Mouse (Mus musculus) neural tube, embryonic 13.5 days (tissue): ENCODE measurements around the gene Arl9. TPM values are rescaled to one million over a fixed set of nuclear protein-coding genes. Genes with fewer than 3 reads are reported as not detected.
"Not testable (repeated sequence)": the region's sequence is repeated elsewhere in the genome, so short reads cannot be mapped to it uniquely, and the experiment has no call there.

Experiments
- ATAC-seq: fragments of 200-750 bp; cut with Nextera tagmentation; 2 replicates; pipeline ENCODE4 v1.8.0; 2017; ENCODE audit warnings: low read depth, mild to moderate bottlenecking, moderate TSS enrichment, moderate library complexity
- H3K27ac ChIP-seq: fragments of 300-500 bp; sonication (generic); replicated peaks from 2 replicates; pipeline ENCODE4 v1.5.1; 2015; ENCODE audit warnings: moderate library complexity, mild to moderate bottlenecking, inconsistent platforms
- H3K27me3 ChIP-seq: fragments of 300-500 bp; sonication (generic); 2 replicates; pipeline ENCODE4 v1.6.1; 2015; ENCODE audit warnings: mild to moderate bottlenecking, inconsistent platforms
- H3K36me3 ChIP-seq: fragments of 300-500 bp; sonication (generic); 2 replicates; pipeline ENCODE4 v1.6.1; 2015; ENCODE audit warnings: mild to moderate bottlenecking, inconsistent platforms
- H3K4me1 ChIP-seq: fragments of 300-500 bp; sonication (generic); replicated peaks from 2 replicates; pipeline ENCODE4 v1.6.1; 2015; ENCODE audit warnings: inconsistent platforms
- H3K4me2 ChIP-seq: fragments of 300-500 bp; sonication (generic); 2 replicates; pipeline ENCODE4 v1.6.1; 2015; ENCODE audit warnings: inconsistent platforms, mild to moderate bottlenecking, moderate library complexity
- H3K4me3 ChIP-seq: fragments of 300-500 bp; sonication (generic); 2 replicates; pipeline ENCODE4 v1.5.1; 2015; ENCODE audit warnings: mild to moderate bottlenecking, inconsistent platforms
- H3K9ac ChIP-seq: fragments of 300-500 bp; sonication (generic); 2 replicates; pipeline ENCODE4 v1.6.1; 2015; ENCODE audit warnings: moderate library complexity, mild to moderate bottlenecking, inconsistent platforms
- H3K9me3 ChIP-seq: fragments of 300-500 bp; sonication (generic); 2 replicates; pipeline ENCODE4 v1.6.1; 2016; ENCODE audit warnings: inconsistent platforms
- WGBS: fragments of 180-500 bp; shearing (Covaris S2); methylation state at CpG from one replicate; pipeline ENCODE4 v1.1.7; 2015; 5-methylcytosine and 5-hydroxymethylcytosine counted together
- polyA plus RNA-seq: library from polyadenylated mRNA; unstranded; fragments of >200 nt; fragmentation: Nextera tagmentation; extraction: Ambion mirVana; gene quantifications from 2 replicates; pipeline ENCODE4 v1.2.1, GENCODE M21; 2015

Gene Arl9
- not detected in 2 replicates for polyA plus RNA-seq

GRCm38 (mm10) chr5:77004051-77004821, at the start of gene Arl9:
Gene Arl9 (plus strand): TSS chr5:77004055.
- no peak within 1 kb of the TSS for H3K9ac ChIP-seq
- no peaks in the 10 kb centered on the region for H3K9me3 ChIP-seq
- no peak within 1 kb of the TSS for H3K4me3 ChIP-seq
- no peaks in the 10 kb centered on the region for H3K27me3 ChIP-seq
- no peaks in the 10 kb centered on the region for H3K4me1 ChIP-seq
- ATAC-seq: no peak
- H3K36me3 ChIP-seq: peaks cover 20% of the 10 kb centered on the region
- H3K4me2 ChIP-seq: no peak within 1 kb of the TSS
- 95% methylated on average over 6 of the region's 6 CpGs for WGBS
- H3K27ac ChIP-seq: no peak within 1 kb of the TSS

- Histone ChIP-seq H3K4me2 (no peak overlapping the region), H3K4me1 (peaks cover 41% of the 10 kb centered on the region), H3K9ac (no peak overlapping the region), H3K36me3 (peaks cover 32% of the 10 kb centered on the region), H3K27ac (no peak overlapping the region), H3K27me3 (no peaks in the 10 kb centered on the region), H3K4me3 (no peak overlapping the region), H3K9me3 (no peaks in the 10 kb centered on the region)
- 82% methylated on average over 6 of the region's 6 CpGs for WGBS
- no peak for ATAC-seq
Measured at GRCm38 (mm10) chr5:76954271-76954900, 49.5 kb upstream of the Arl9 start.

GRCm38 (mm10) chr5:76955474-76955873, 48.4 kb upstream of the Arl9 start:
- no peak for ATAC-seq
- H3K4me1 ChIP-seq: peaks cover 30% of the 10 kb centered on the region
- no peak overlapping the region for H3K9ac ChIP-seq
- no peak overlapping the region for H3K27ac ChIP-seq
- H3K36me3 ChIP-seq: peaks cover 41% of the 10 kb centered on the region
- no peak overlapping the region for H3K4me2 ChIP-seq
- no peaks in the 10 kb centered on the region for H3K9me3 ChIP-seq
- 84% methylated on average over 4 of the region's 4 CpGs for WGBS
- no peak overlapping the region for H3K4me3 ChIP-seq
- H3K27me3 ChIP-seq: no peaks in the 10 kb centered on the region

GRCm38 (mm10) chr5:76957954-76958353, 45.9 kb upstream of the Arl9 start:
- Histone ChIP-seq H3K9me3 (no peaks in the 10 kb centered on the region), H3K4me3 (no peak overlapping the region), H3K36me3 (peaks cover 62% of the 10 kb centered on the region), H3K27ac (no peak overlapping the region), H3K4me1 (peaks cover 18% of the 10 kb centered on the region), H3K9ac (no peak overlapping the region), H3K4me2 (no peak overlapping the region), H3K27me3 (no peaks in the 10 kb centered on the region)
- 93% methylated on average over 1 of the region's 1 CpGs for WGBS
- no peak for ATAC-seq

GRCm38 (mm10) chr5:76959587-76959986, 44.3 kb upstream of the Arl9 start:
- WGBS: 88% methylated on average over 5 of the region's 5 CpGs
- Histone ChIP-seq H3K4me1 (0 out of 2 replicates have a peak, but pooled peaks cover 5% of the 10 kb centered on the region), H3K4me2 (no peak overlapping the region), H3K9me3 (no peaks in the 10 kb centered on the region), H3K36me3 (peaks cover 77% of the 10 kb centered on the region), H3K27me3 (no peaks in the 10 kb centered on the region), H3K4me3 (no peak overlapping the region), H3K9ac (no peak overlapping the region), H3K27ac (no peak overlapping the region)
- no peak for ATAC-seq

GRCm38 (mm10) chr5:76962545-76962944, 41.3 kb upstream of the Arl9 start:
- no peak overlapping the region for H3K4me3 ChIP-seq
- no peaks in the 10 kb centered on the region for H3K9me3 ChIP-seq
- H3K9ac ChIP-seq: no peak overlapping the region
- H3K4me2 ChIP-seq: no peak overlapping the region
- H3K36me3 ChIP-seq: peaks cover 84% of the 10 kb centered on the region
- 80% methylated on average over 11 of the region's 11 CpGs for WGBS
- H3K27me3 ChIP-seq: no peaks in the 10 kb centered on the region
- ATAC-seq: no peak
- no peak overlapping the region for H3K27ac ChIP-seq
- H3K4me1 ChIP-seq: no peaks in the 10 kb centered on the region

GRCm38 (mm10) chr5:76964651-76965050, 39.2 kb upstream of the Arl9 start:
- no peaks in the 10 kb centered on the region for H3K4me1 ChIP-seq
- H3K4me3 ChIP-seq: no peak overlapping the region
- H3K9ac ChIP-seq: no peak overlapping the region
- 92% methylated on average over 3 of the region's 3 CpGs for WGBS
- no peak for ATAC-seq
- peaks cover 82% of the 10 kb centered on the region for H3K36me3 ChIP-seq
- H3K4me2 ChIP-seq: no peak overlapping the region
- no peaks in the 10 kb centered on the region for H3K27me3 ChIP-seq
- H3K9me3 ChIP-seq: no peaks in the 10 kb centered on the region
- H3K27ac ChIP-seq: no peak overlapping the region

GRCm38 (mm10) chr5:76969250-76969649, 34.6 kb upstream of the Arl9 start:
- Histone ChIP-seq H3K4me2 (no peak overlapping the region), H3K36me3 (peaks cover 52% of the 10 kb centered on the region), H3K9me3 (no peaks in the 10 kb centered on the region), H3K4me3 (no peak overlapping the region), H3K9ac (no peak overlapping the region), H3K27ac (no peak overlapping the region), H3K27me3 (no peaks in the 10 kb centered on the region), H3K4me1 (peaks cover 10% of the 10 kb centered on the region)
- no peak for ATAC-seq
- 85% methylated on average over 5 of the region's 5 CpGs for WGBS

GRCm38 (mm10) chr5:76971115-76971514, 32.7 kb upstream of the Arl9 start:
- H3K27ac ChIP-seq, H3K9ac ChIP-seq, H3K27me3 ChIP-seq, H3K4me3 ChIP-seq, ATAC-seq, H3K4me2 ChIP-seq, H3K9me3 ChIP-seq: not testable (repeated sequence)
- H3K36me3 ChIP-seq: peaks cover 37% of the 10 kb centered on the region
- 96% methylated on average over 1 of the region's 1 CpGs for WGBS
- H3K4me1 ChIP-seq: peaks cover 21% of the 10 kb centered on the region

GRCm38 (mm10) chr5:76973488-76973887, 30.4 kb upstream of the Arl9 start:
- 70% methylated on average over 3 of the region's 3 CpGs for WGBS
- H3K9ac ChIP-seq: peak overlapping the region; percentile 82

GRCm38 (mm10) chr5:76974207-76974553, 29.7 kb upstream of the Arl9 start:
- ATAC-seq: peak; percentile 47; the same call in 1 of the 2 replicates

More at GRCm38 (mm10) chr5:76973488-76973887, 30.4 kb upstream of the Arl9 start:
- ATAC-seq: no peak
- peaks cover 35% of the 10 kb centered on the region for H3K36me3 ChIP-seq
- peak overlapping the region; percentile 70 for H3K4me3 ChIP-seq
- H3K4me2 ChIP-seq: peak overlapping the region; percentile 94
- H3K4me1 ChIP-seq: peaks cover 24% of the 10 kb centered on the region
- no peaks in the 10 kb centered on the region for H3K9me3 ChIP-seq
- H3K27me3 ChIP-seq: no peaks in the 10 kb centered on the region
- no peak overlapping the region for H3K27ac ChIP-seq

GRCm38 (mm10) chr5:76974554-76975285, 29.1 kb upstream of the Arl9 start, which contains the start of gene Srp72:
Gene Srp72 (plus strand): TSS chr5:76974683.
- peak; percentile 94 for ATAC-seq
- Histone ChIP-seq H3K36me3 (peaks cover 37% of the 10 kb centered on the region), H3K4me2 (peak within 1 kb of the TSS; percentile 94), H3K9ac (peak within 1 kb of the TSS; percentile 82), H3K4me1 (peaks cover 24% of the 10 kb centered on the region), H3K27me3 (no peaks in the 10 kb centered on the region), H3K27ac (peak within 1 kb of the TSS; percentile 90), H3K9me3 (no peaks in the 10 kb centered on the region), H3K4me3 (peak within 1 kb of the TSS; percentile 70)
- under 1% methylated on average over 60 of the region's 60 CpGs for WGBS

More at GRCm38 (mm10) chr5:76974207-76974553, 29.7 kb upstream of the Arl9 start:
- Histone ChIP-seq H3K4me3 (peak overlapping the region; percentile 70), H3K4me1 (peaks cover 24% of the 10 kb centered on the region), H3K4me2 (peak overlapping the region; percentile 94), H3K27ac (no peak overlapping the region), H3K36me3 (peaks cover 34% of the 10 kb centered on the region), H3K9ac (peak overlapping the region; percentile 82), H3K9me3 (no peaks in the 10 kb centered on the region), H3K27me3 (no peaks in the 10 kb centered on the region)
- 5% methylated on average over 17 of the region's 17 CpGs for WGBS
